Mouse (Mus musculus) liver, postnatal 0 days (tissue): Measurements from ENCODE around the gene Rwdd2a. TPM values are rescaled to one million over a fixed set of nuclear protein-coding genes. Genes with fewer than 3 reads are reported as not detected.

ENCODE experiments used
- ATAC-seq: fragments of 200-750 bp; cut with Nextera tagmentation; 2 replicates; pipeline ENCODE4 v1.8.0; 2017; ENCODE audit warnings: mild to moderate bottlenecking, moderate library complexity
- DNase-seq: peaks from one replicate; pipeline ENCODE4 v3.0.0-alpha.2; 2016
- H3K27ac ChIP-seq: fragments of 300-500 bp; sonication (generic); 2 replicates; pipeline ENCODE4 v1.5.1; 2014; ENCODE audit warnings: antibody characterized with exemption, moderate library complexity, mild to moderate bottlenecking, low read depth
- H3K27me3 ChIP-seq: fragments of 300-500 bp; sonication (generic); 2 replicates; pipeline ENCODE4 v1.6.1; 2014; ENCODE audit warnings: low read length, control low read depth, mixed read lengths; ENCODE audit not compliant: insufficient read depth
- H3K36me3 ChIP-seq: fragments of 300-500 bp; sonication (generic); replicated peaks from 2 replicates; pipeline ENCODE4 v1.6.1; 2014; ENCODE audit warnings: mild to moderate bottlenecking, control low read depth, low read length, moderate library complexity, mixed read lengths; ENCODE audit not compliant: insufficient read depth
- H3K4me1 ChIP-seq: fragments of 300-500 bp; sonication (generic); 2 replicates; pipeline ENCODE4 v1.6.1; 2014; ENCODE audit warnings: antibody characterized with exemption, mild to moderate bottlenecking, control low read depth; ENCODE audit not compliant: insufficient read depth
- H3K4me2 ChIP-seq: fragments of 300-500 bp; sonication (generic); 2 replicates; pipeline ENCODE4 v1.6.1; 2014; ENCODE audit warnings: low read depth, mild to moderate bottlenecking, low read length, moderate library complexity, mixed read lengths
- H3K4me3 ChIP-seq: fragments of 300-500 bp; sonication (generic); 2 replicates; pipeline ENCODE4 v1.5.1; 2014; ENCODE audit warnings: low read depth, low read length
- H3K9ac ChIP-seq: fragments of 300-500 bp; sonication (generic); replicated peaks from 2 replicates; pipeline ENCODE4 v1.6.1; 2014; ENCODE audit warnings: mild to moderate bottlenecking, moderate library complexity
- H3K9me3 ChIP-seq: fragments of 300-500 bp; sonication (generic); 2 replicates; pipeline ENCODE4 v1.6.1; 2016; ENCODE audit warnings: mild to moderate bottlenecking, control low read depth, low read length, mixed read lengths
- CTCF ChIP-seq: sonication (generic); IDR thresholded peaks from 2 replicates; pipeline ENCODE4 v1.5.1; 2016; ENCODE audit warnings: antibody characterized with exemption, low read depth
- EP300 ChIP-seq: IDR thresholded peaks from 2 replicates; pipeline ENCODE4 v1.6.1; 2016; ENCODE audit warnings: antibody characterized with exemption, low read depth, mild to moderate bottlenecking
- WGBS: fragments of 180-500 bp; shearing (Covaris S2); extraction: QIAGEN DNeasy Blood & Tissue Kit; methylation state at CpG from one replicate; pipeline ENCODE4 v1.1.7; 2014; ENCODE audit not compliant: insufficient replicate concordance; 5-methylcytosine and 5-hydroxymethylcytosine counted together
- polyA plus RNA-seq: library from polyadenylated mRNA; unstranded; fragments of >200 nt; fragmentation: Nextera tagmentation; extraction: Ambion mirVana; gene quantifications from 2 replicates; pipeline ENCODE4 v1.2.1, GENCODE M21; 2015

Gene Rwdd2a
- polyA plus RNA-seq, 1 experiment from 2014 or later = 1.2 TPM

DNA sequence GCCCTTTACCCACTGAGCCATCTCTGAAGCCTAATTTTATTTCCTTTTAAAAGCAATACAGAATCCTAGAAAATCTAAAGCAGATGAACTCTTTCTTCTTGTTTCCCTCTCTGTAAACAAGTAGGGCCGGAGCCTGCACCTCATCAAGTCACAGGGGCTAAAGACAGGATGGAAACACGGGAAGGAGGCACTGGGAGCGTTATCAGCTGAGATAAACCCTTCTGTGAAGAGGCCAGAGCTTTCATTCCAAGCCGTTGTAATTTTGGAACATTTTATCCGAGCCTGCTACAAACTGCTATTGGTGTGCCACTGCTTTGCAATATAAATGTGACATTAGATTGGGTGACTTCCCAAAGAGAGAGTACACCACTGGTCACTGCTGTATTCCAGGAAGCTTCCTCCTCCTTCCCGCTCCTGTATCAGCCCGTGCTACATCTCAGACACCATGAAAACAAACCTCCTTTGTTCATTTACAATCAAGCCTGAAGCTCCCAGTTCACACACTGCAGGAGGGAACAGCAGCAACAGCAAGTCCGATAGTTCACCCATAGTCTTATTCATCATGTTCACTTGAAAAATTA lies 28.0 kb downstream of the Rwdd2a start:
- ATAC-seq = no peak
- no peak overlapping the region for H3K4me3 ChIP-seq
- WGBS = 63% methylated on average over 8 of the region's 8 CpGs
- no peak overlapping the region for H3K4me2 ChIP-seq
- H3K36me3 ChIP-seq = no peaks in the 10 kb centered on the region
- no peaks in the 10 kb centered on the region for H3K4me1 ChIP-seq
- H3K9ac ChIP-seq = no peak overlapping the region
- no peaks in the 10 kb centered on the region for H3K9me3 ChIP-seq
- no peak overlapping the region for H3K27ac ChIP-seq
- TF ChIP-seq EP300 (no peak), CTCF (no peak)
- H3K27me3 ChIP-seq = no peaks in the 10 kb centered on the region
- no peak for DNase-seq

DNA sequence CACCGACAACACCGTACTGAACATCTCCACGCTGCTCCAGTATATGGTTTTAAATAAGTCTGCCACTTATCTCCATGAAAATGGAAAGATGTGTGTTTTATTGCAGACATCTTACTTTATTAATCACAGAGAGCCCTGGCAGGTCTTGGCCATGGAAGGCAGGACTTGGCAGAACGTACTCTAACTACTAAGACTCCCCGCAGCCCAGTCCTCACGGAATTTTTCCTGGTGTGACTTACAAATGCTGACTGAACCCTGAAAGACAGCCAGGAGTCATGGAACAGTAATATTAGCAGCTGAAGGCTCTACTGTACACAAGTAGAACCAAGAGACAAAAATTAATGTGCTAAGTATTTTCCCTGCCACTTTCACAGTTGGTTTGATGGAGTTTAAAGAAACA lies 34.0 kb downstream of the Rwdd2a start:
- 84% methylated on average over 6 of the region's 6 CpGs for WGBS
- H3K27ac ChIP-seq = no peak overlapping the region
- no peaks in the 10 kb centered on the region for H3K4me1 ChIP-seq
- H3K27me3 ChIP-seq = no peaks in the 10 kb centered on the region
- no peak for ATAC-seq
- H3K4me2 ChIP-seq = no peak overlapping the region
- TF ChIP-seq EP300 (no peak), CTCF (no peak)
- H3K4me3 ChIP-seq = no peak overlapping the region
- H3K9me3 ChIP-seq = no peaks in the 10 kb centered on the region
- DNase-seq = no peak
- no peaks in the 10 kb centered on the region for H3K36me3 ChIP-seq
- H3K9ac ChIP-seq = no peak overlapping the region

DNA sequence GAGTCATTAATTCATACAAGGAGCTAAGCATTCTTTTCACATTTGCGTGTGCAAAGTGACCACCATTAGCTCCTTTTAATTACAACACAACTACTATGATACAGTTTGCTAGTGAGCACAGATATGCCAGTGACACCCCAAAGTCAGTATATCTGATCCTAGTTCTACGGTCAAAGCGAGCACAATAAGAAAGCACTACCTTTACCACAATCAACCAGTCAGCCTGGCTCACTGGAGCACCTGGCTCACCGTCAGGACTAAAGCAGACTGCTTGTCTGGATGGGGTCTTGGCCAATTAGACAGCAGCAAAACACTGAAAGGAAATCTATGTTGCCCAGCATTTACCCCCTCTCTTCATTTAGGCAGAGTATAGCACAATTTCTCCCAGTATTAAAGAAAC lies 40.3 kb downstream of the Rwdd2a start:
- H3K27me3 ChIP-seq = no peaks in the 10 kb centered on the region
- no peak overlapping the region for H3K9ac ChIP-seq
- TF ChIP-seq CTCF (no peak), EP300 (no peak)
- no peak overlapping the region for H3K4me3 ChIP-seq
- ATAC-seq = no peak
- no peaks in the 10 kb centered on the region; the same call in 1 of the 2 replicates for H3K36me3 ChIP-seq
- H3K27ac ChIP-seq = no peak overlapping the region
- DNase-seq = no peak
- 82% methylated on average over 4 of the region's 4 CpGs for WGBS
- no peaks in the 10 kb centered on the region for H3K9me3 ChIP-seq
- no peak overlapping the region for H3K4me2 ChIP-seq
- H3K4me1 ChIP-seq = no peaks in the 10 kb centered on the region

DNA sequence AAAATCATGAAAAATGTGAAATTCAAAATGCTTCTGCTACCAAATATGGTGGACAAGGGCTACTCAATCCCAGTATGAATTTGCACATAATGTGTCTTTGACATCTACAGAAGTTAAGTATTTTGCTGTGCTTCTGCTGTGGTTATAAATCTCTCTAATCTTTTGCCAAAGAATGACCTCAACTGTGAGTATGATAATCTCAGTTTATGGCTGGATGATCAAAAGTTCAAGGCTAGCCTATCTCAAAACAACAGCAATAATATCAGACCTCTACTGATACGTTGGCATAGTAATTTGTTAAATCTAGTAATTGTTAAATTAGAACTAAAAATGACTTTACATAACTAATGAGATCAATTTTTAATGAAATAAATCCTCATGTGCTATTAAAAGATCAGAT lies 44.0 kb downstream of the Rwdd2a start:
- H3K4me3 ChIP-seq = no peak overlapping the region
- DNase-seq = no peak
- no peak overlapping the region for H3K9ac ChIP-seq
- H3K36me3 ChIP-seq = no peaks in the 10 kb centered on the region; the same call in 1 of the 2 replicates
- 78% methylated on average over 1 of the region's 1 CpGs for WGBS
- no peaks in the 10 kb centered on the region for H3K9me3 ChIP-seq
- ATAC-seq = no peak
- H3K27me3 ChIP-seq = no peaks in the 10 kb centered on the region
- no peaks in the 10 kb centered on the region for H3K4me1 ChIP-seq
- H3K4me2 ChIP-seq = no peak overlapping the region
- no peak overlapping the region for H3K27ac ChIP-seq
- TF ChIP-seq EP300 = no peak
- no peak for TF ChIP-seq CTCF

DNA sequence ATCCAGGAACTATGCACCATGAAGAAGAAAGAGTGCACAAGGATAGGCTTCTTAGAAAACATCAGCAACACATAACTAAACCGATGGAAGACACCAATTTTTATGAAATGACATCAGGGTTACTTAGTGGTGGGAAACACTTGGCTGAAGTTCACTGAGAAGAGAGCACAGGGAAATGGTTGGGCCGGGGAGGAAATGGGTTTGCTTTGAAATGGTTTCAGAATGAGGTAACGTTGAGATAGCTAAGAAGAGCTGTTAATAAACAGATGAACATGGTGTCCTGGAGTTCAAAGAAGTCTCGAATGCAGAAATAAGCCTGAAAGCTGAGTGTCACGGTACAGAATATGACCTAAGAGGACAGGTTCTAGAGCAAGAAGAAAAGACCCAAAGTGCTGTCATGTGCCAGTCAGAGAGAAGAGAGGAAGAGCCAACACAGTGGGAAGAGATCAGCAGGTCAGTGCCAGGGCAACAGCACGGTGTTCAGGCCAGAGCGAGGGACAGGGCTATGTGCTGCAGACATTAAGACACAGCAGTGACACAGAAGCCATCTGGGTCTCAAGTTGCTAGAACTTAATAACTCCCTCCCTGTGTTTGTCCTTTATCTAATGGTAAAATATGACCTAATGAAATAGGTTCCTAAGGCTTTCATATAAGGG lies 46.2 kb downstream of the Rwdd2a start:
- H3K9me3 ChIP-seq = no peaks in the 10 kb centered on the region
- no peak overlapping the region for H3K4me2 ChIP-seq
- no peaks in the 10 kb centered on the region for H3K36me3 ChIP-seq
- H3K27me3 ChIP-seq = no peaks in the 10 kb centered on the region
- WGBS = 63% methylated on average over 7 of the region's 7 CpGs
- H3K4me1 ChIP-seq = no peaks in the 10 kb centered on the region
- TF ChIP-seq CTCF = no peak
- no peak overlapping the region for H3K27ac ChIP-seq
- no peak for ATAC-seq
- no peak for DNase-seq
- no peak overlapping the region for H3K4me3 ChIP-seq
- H3K9ac ChIP-seq = no peak overlapping the region

DNA sequence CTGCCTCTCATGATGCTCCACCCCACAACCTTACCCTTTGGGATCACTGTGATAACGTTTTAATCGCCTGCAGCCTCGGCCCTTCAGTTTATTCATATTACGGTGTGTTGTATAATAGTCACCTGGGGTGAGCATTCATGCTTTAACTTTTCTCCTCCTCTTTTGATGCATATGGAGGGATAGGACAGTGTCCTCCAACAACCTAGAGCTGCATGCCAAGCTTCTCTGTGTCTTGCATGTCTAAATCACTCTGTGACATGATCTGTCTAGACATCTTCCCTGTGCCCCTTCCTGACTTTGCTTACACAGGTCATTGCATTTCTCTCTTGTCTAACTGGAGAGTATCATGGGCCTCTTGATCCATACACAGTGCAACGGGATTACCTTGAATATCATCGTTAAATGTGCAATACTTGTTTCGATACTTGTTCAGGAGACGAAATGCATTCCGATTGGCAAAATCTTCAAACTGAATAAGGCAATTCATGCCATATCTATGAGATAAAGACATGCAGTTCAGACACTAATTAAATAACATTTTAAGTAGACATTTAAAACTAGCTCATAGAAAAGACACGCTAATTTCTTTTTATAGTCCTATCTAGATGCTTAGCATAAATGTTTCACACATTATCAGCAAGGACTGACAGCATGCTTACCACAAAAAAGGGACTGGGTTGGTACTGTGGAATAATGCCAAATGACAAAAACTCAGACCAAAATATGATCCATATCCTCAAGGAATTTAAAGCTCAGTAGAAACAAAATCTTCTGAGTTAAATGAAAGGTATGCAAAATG lies 47.7 kb downstream of the Rwdd2a start:
- H3K27ac ChIP-seq = no peak overlapping the region
- no peak for ATAC-seq
- no peaks in the 10 kb centered on the region for H3K27me3 ChIP-seq
- WGBS = 81% methylated on average over 10 of the region's 10 CpGs
- H3K4me1 ChIP-seq = no peaks in the 10 kb centered on the region
- no peak overlapping the region for H3K4me2 ChIP-seq
- no peak overlapping the region for H3K4me3 ChIP-seq
- H3K9me3 ChIP-seq = no peaks in the 10 kb centered on the region
- no peak for TF ChIP-seq EP300
- TF ChIP-seq CTCF = no peak
- no peak for DNase-seq
- no peaks in the 10 kb centered on the region for H3K36me3 ChIP-seq
- no peak overlapping the region for H3K9ac ChIP-seq
